Mouse (Mus musculus) kidney, embryonic 16.5 days (tissue): ENCODE data around the gene Ech1. TPM values are rescaled to one million over a fixed set of nuclear protein-coding genes. Genes with fewer than 3 reads are reported as not detected.

Experiments
- ATAC-seq: fragments of 200-750 bp; cut with Nextera tagmentation; 2 replicates; pipeline ENCODE4 v1.8.0; 2017; ENCODE audit warnings: moderate TSS enrichment; ENCODE audit not compliant: low FRiP score, low TSS enrichment
- H3K27ac ChIP-seq: fragments of 300-500 bp; sonication (generic); 2 replicates; pipeline ENCODE4 v1.5.1; 2014; ENCODE audit warnings: low read length
- H3K27me3 ChIP-seq: fragments of 300-500 bp; sonication (generic); 2 replicates; pipeline ENCODE4 v1.6.1; 2014; ENCODE audit warnings: low read length, control low read depth, mixed read lengths; ENCODE audit not compliant: insufficient read depth
- H3K36me3 ChIP-seq: fragments of 300-500 bp; sonication (generic); 2 replicates; pipeline ENCODE4 v1.6.1; 2014; ENCODE audit warnings: low read length, control low read depth, mixed read lengths; ENCODE audit not compliant: insufficient read depth
- H3K4me1 ChIP-seq: fragments of 300-500 bp; sonication (generic); 2 replicates; pipeline ENCODE4 v1.6.1; 2014; ENCODE audit warnings: low read length, control low read depth, mixed read lengths; ENCODE audit not compliant: insufficient read depth
- H3K4me2 ChIP-seq: fragments of 300-500 bp; sonication (generic); replicated peaks from 2 replicates; pipeline ENCODE4 v1.6.1; 2014; ENCODE audit warnings: low read depth, low read length
- H3K4me3 ChIP-seq: fragments of 300-500 bp; sonication (generic); 2 replicates; pipeline ENCODE4 v1.5.1; 2014; ENCODE audit warnings: mild to moderate bottlenecking, low read length
- H3K9ac ChIP-seq: fragments of 300-500 bp; sonication (generic); replicated peaks from 2 replicates; pipeline ENCODE4 v1.6.1; 2014; ENCODE audit warnings: low read length
- H3K9me3 ChIP-seq: fragments of 300-500 bp; sonication (generic); 2 replicates; pipeline ENCODE4 v1.6.1; 2016; ENCODE audit warnings: low read length, control low read depth
- WGBS: fragments of 180-500 bp; shearing (Covaris S2); extraction: QIAGEN DNeasy Blood & Tissue Kit; methylation state at CpG from one replicate; pipeline ENCODE4 v1.1.7; 2014; 5-methylcytosine and 5-hydroxymethylcytosine counted together
- polyA plus RNA-seq: library from polyadenylated mRNA; unstranded; fragments of >200 nt; fragmentation: Nextera tagmentation; extraction: Ambion mirVana; gene quantifications from 2 replicates; pipeline ENCODE4 v1.2.1, GENCODE M21; 2015

Gene Ech1
- polyA plus RNA-seq, 1 experiment from 2014 or later, result 214 TPM

- WGBS, result 55% methylated on average over 8 of the region's 8 CpGs
- Histone ChIP-seq H3K27me3 (no peaks in the 10 kb centered on the region), H3K4me2 (no peak overlapping the region), H3K36me3 (peaks cover 5% of the 10 kb centered on the region; the same call in 1 of the 2 replicates), H3K4me3 (no peak overlapping the region), H3K9me3 (no peaks in the 10 kb centered on the region), H3K9ac (no peak overlapping the region), H3K27ac (0 out of 2 replicates have a peak overlapping the region, but pooled peaks have one; percentile 11), H3K4me1 (peaks cover 8% of the 10 kb centered on the region)
- peak; percentile 52; the same call in 1 of the 2 replicates for ATAC-seq
Measured at GRCm38 (mm10) chr7:28790066-28790806, 34.8 kb upstream of the Ech1 start.

DNA sequence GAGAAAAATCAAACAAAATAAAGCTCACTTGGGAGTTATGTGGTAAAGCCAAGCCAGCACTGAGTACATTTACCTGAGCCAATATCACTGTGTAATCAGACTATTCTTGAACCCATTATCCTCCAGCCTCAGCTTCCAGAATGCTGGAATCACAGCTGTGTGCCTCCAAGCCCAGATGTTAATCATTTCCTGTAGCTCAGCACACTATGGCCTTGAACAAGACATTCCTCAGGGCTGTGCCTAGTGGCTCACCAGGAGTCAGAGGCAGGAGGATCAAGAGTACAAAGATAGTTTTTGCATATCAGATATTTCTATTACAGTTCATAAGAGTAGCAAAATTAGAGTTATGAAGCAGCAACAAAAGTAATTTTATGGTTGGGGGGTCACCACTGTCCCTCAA, 33.3 kb upstream of the Ech1 start:
- Histone ChIP-seq H3K27ac (no peak overlapping the region), H3K9ac (no peak overlapping the region), H3K4me1 (peaks cover 14% of the 10 kb centered on the region), H3K4me2 (no peak overlapping the region), H3K27me3 (no peaks in the 10 kb centered on the region), H3K36me3 (no peaks in the 10 kb centered on the region), H3K9me3 (no peaks in the 10 kb centered on the region), H3K4me3 (no peak overlapping the region)
- no peak for ATAC-seq

GRCm38 (mm10) chr7:28792391-28793185, 32.4 kb upstream of the Ech1 start:
- Histone ChIP-seq H3K4me1 (peaks cover 18% of the 10 kb centered on the region), H3K4me2 (no peak overlapping the region), H3K27ac (no peak overlapping the region), H3K9ac (no peak overlapping the region), H3K36me3 (no peaks in the 10 kb centered on the region), H3K27me3 (no peaks in the 10 kb centered on the region), H3K4me3 (no peak overlapping the region), H3K9me3 (no peaks in the 10 kb centered on the region)
- ATAC-seq, result no peak
- WGBS, result 75% methylated on average over 13 of the region's 14 CpGs

DNA sequence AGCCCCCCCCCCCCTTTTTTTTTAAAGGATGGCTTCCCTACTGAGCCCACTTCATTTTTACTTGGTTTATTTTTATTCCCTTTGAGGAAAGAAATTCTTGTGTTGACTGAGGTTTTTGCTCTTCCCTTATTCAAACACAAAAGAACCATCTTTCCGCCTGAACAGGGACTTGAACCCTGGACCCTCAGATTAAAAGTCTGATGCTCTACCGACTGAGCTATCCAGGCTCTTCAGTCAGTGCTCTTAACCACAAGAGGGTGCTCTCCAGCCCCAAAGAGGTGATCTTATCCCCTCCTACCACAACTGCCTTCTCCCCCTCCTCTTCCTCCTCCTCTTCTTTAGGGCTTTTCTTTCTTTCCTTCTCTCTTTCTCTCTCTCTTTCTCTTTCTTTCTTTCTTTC, 31.2 kb upstream of the Ech1 start:
- H3K36me3 ChIP-seq, result no peaks in the 10 kb centered on the region
- no peak for ATAC-seq
- no peak overlapping the region for H3K4me3 ChIP-seq
- H3K27me3 ChIP-seq, result no peaks in the 10 kb centered on the region
- H3K9ac ChIP-seq, result no peak overlapping the region
- no peaks in the 10 kb centered on the region for H3K9me3 ChIP-seq
- no peak overlapping the region for H3K4me2 ChIP-seq
- peaks cover 16% of the 10 kb centered on the region for H3K4me1 ChIP-seq
- H3K27ac ChIP-seq, result no peak overlapping the region
- WGBS, result 34% methylated on average over 2 of the region's 2 CpGs

DNA sequence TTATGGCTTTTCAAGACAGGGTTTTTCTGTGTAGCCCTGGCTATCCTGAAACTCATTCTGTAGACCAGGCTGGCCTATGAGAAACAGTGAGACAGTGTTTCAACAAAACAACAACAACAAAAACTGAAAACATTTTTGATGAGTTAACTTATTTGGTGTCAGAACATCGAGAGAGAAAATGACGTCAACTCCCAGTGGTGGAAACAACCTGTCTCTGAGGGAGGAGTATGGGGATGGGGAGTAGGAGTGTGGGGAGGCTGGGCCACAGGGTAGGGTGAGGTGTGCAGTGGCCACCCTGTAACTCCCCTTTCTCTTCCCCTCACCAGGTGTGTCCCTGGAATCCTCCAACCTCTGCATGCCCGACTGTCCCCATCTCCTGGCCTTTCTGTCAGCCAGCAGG, 30.5 kb upstream of the Ech1 start:
- ATAC-seq, result no peak
- no peak overlapping the region for H3K9ac ChIP-seq
- H3K4me2 ChIP-seq, result no peak overlapping the region
- peaks cover 10% of the 10 kb centered on the region for H3K4me1 ChIP-seq
- H3K9me3 ChIP-seq, result no peaks in the 10 kb centered on the region
- no peaks in the 10 kb centered on the region for H3K36me3 ChIP-seq
- H3K27ac ChIP-seq, result no peak overlapping the region
- 81% methylated on average over 3 of the region's 3 CpGs for WGBS
- no peaks in the 10 kb centered on the region for H3K27me3 ChIP-seq
- H3K4me3 ChIP-seq, result no peak overlapping the region

GRCm38 (mm10) chr7:28795832-28796231, 29.2 kb upstream of the Ech1 start:
- Histone ChIP-seq H3K9ac (peak overlapping the region; percentile 69), H3K27ac (peak overlapping the region; percentile 64), H3K36me3 (no peaks in the 10 kb centered on the region), H3K9me3 (no peaks in the 10 kb centered on the region), H3K27me3 (no peaks in the 10 kb centered on the region), H3K4me3 (peak overlapping the region; percentile 35), H3K4me2 (peak overlapping the region; percentile 53), H3K4me1 (peaks cover 10% of the 10 kb centered on the region)
- ATAC-seq, result no peak
- 67% methylated on average over 15 of the region's 15 CpGs for WGBS

GRCm38 (mm10) chr7:28796562-28796975, 28.4 kb upstream of the Ech1 start:
- Histone ChIP-seq H3K27ac (peak overlapping the region; percentile 64), H3K4me2 (peak overlapping the region; percentile 53), H3K9me3 (no peaks in the 10 kb centered on the region), H3K36me3 (no peaks in the 10 kb centered on the region), H3K27me3 (no peaks in the 10 kb centered on the region), H3K9ac (peak overlapping the region; percentile 69), H3K4me3 (peak overlapping the region; percentile 35), H3K4me1 (peaks cover 16% of the 10 kb centered on the region)
- peak; percentile 85 for ATAC-seq
- WGBS, result 12% methylated on average over 32 of the region's 32 CpGs

DNA sequence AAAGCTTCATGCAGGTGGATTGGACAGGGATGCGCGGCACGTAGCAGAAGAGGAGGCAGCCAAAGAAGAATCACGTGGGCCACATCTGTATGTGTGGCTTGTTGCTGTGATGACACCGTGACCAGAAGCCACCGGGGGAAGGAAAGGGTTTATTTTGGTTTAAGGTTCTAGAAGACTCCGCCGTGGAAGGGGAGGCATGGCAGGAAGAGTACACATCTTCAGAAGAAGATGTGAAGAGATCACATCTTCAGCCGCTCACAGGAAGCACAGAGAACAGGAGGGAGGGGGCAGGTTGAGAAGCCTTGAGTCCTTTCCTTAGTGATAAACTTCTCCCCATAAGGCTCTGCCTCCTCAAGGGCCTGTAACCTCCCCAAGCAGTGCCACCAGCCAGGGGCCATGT, 25.0 kb upstream of the Ech1 start:
- Histone ChIP-seq H3K9ac (no peak overlapping the region), H3K4me1 (peaks cover 43% of the 10 kb centered on the region), H3K36me3 (no peaks in the 10 kb centered on the region), H3K4me3 (no peak overlapping the region), H3K9me3 (no peaks in the 10 kb centered on the region), H3K4me2 (no peak overlapping the region), H3K27me3 (no peaks in the 10 kb centered on the region), H3K27ac (no peak overlapping the region)
- 93% methylated on average over 9 of the region's 9 CpGs for WGBS
- no peak for ATAC-seq

DNA sequence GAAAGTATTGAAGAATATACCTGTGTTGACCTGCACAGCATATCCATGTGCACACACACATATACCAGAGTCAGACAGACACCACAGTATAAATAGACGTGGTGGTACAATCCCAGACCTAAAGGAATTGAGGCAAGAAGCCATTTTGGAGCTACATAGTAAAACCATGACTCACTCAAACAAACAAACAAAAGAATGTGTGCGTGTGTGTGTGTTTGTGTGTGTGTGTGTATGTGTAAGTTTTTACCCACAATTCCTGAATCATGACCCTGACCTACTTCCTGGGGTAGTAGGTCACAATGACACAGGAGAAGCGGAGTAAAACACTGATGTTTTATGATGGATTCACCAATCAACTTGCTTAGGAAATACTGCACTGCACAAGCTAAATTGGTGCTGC, 23.6 kb upstream of the Ech1 start:
- Histone ChIP-seq H3K4me3 (no peak overlapping the region), H3K9me3 (no peaks in the 10 kb centered on the region), H3K27me3 (no peaks in the 10 kb centered on the region), H3K4me2 (no peak overlapping the region), H3K9ac (no peak overlapping the region), H3K4me1 (peaks cover 40% of the 10 kb centered on the region), H3K36me3 (no peaks in the 10 kb centered on the region), H3K27ac (peak overlapping the region; percentile 98)
- ATAC-seq, result no peak
- 52% methylated on average over 3 of the region's 3 CpGs for WGBS
